Mouse (Mus musculus) kidney, adult 9 months (tissue): ENCODE results near the gene Ankle1.
"Not testable (repeated sequence)": the region's sequence is repeated elsewhere in the genome, so short reads cannot be mapped to it uniquely, and the experiment has no call there.

Experiments used
- DNase-seq: peaks from one replicate; pipeline ENCODE4 v3.0.0; 2022

The Ankle1 gene

GRCm38 (mm10) chr8:71408231-71408630 is 2.4 kb downstream of the Ankle1 start:
- DNase-seq = no peak

GRCm38 (mm10) chr8:71411535-71412273 is 5.9 kb downstream of the Ankle1 start:
- no peak for DNase-seq

GRCm38 (mm10) chr8:71422121-71422520 is 16.3 kb downstream of the Ankle1 start:
- no peak for DNase-seq

GRCm38 (mm10) chr8:71432935-71433334 is 27.1 kb downstream of the Ankle1 start:
- not testable (repeated sequence) for DNase-seq

- no peak for DNase-seq
Measured at GRCm38 (mm10) chr8:71437041-71437440, 31.2 kb downstream of the Ankle1 start.

- peak; percentile 48 for DNase-seq
Measured at GRCm38 (mm10) chr8:71441404-71441803, 35.6 kb downstream of the Ankle1 start.

GRCm38 (mm10) chr8:71445096-71445495 is 39.3 kb downstream of the Ankle1 start:
- no peak for DNase-seq

- no peak for DNase-seq
Measured at GRCm38 (mm10) chr8:71451337-71451736, 45.5 kb downstream of the Ankle1 start.

GRCm38 (mm10) chr8:71451777-71452176 is 46.0 kb downstream of the Ankle1 start:
- DNase-seq = no peak

GRCm38 (mm10) chr8:71452669-71453068 is 46.9 kb downstream of the Ankle1 start:
- DNase-seq = no peak

- DNase-seq = no peak
Measured at GRCm38 (mm10) chr8:71454668-71455067, 48.9 kb downstream of the Ankle1 start.

GRCm38 (mm10) chr8:71456906-71457305 is 51.1 kb downstream of the Ankle1 start:
- no peak for DNase-seq

GRCm38 (mm10) chr8:71457659-71458270 is 52.0 kb downstream of the Ankle1 start:
- no peak for DNase-seq
